Mouse (Mus musculus) ovary, postnatal 14 days (tissue): ENCODE data around the gene Nup188.

Experiments
- DNase-seq: peaks from one replicate; pipeline ENCODE4 v3.0.0; 2022; ENCODE audit warnings: low spot score

Nup188 gene

DNA sequence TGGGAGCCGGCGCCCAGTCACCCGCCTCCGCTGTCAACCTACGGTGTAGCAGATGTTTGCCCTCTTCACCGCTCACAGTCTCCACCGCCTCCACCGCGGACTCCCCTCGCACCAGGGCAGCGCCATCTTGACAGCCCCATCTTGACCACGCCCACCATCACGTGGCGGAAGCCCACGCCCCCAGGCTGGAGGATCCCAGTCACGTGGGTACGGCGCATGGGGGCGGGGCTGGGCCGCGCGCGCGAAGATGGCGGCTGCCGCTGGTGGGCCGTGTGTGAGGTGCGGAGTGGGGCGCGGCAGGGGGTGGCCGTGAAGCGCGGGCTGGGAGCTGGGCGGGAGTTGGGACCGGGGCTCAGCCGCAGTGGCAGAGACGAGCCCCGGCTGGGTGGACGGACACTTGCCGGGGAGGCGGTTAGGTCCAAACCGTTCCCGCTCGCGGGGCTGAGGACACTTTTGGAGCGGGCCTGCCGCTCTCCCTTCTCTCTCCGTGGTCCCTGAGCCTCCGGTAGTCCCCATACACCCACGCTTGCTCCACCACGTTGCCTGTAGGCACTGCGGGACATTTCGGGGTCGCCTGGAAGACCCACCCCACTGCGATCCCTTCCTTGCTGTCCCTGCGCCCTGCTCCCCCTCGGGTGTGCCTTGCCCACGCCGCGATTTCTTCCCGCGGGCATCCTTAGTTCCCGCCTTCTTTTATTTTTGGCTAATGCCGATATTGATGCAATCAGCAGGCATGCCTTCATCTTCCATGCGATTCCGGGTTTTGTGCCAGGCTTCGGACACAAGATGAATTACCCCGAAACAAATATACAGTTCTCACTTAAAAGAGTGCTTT is at the start of gene Nup188, which contains the start of gene Dolk:
Nup188 (plus strand) TSS at position 206 of the 835 bp plus-strand sequence.
Dolk (minus strand) TSS at position 143 of the 835 bp plus-strand sequence.
- peak; percentile 96 for DNase-seq

DNA sequence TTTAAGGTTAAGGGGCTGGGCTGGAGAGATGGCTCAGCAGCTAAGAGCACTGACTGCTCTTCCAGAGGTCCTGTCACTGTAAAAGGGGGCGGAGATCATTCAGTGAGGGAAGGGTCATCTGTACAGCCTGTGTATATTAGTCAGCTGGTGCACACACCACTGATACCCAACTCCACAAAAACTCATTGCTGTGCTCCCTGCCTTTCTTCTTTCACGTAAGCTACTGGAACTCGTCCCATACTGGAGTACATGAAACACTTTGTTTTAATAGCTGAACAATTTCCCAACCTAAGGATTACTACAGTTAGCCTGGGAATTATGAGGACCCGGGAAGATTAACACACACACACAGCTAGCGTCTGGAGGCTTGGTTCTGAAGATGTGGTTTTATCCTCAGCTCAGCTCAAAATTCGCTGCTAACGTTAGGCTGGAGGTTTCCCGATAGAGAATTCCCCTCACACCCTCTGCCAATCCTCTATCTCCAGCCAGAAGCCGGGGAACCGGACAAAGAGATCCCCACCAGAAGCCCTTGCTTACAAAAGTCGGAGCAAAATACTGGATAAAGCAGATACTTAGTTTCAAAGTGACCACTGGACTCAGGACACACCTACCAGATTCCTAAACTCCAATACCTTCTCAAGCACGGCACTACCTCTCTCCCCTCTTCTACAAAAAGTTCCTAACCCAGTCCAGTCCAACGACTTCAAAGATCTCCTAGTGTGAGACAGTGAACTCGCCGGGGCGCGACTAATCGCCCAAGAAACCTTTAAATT is 49.6 kb upstream of the Nup188 start:
- no peak for DNase-seq

DNA sequence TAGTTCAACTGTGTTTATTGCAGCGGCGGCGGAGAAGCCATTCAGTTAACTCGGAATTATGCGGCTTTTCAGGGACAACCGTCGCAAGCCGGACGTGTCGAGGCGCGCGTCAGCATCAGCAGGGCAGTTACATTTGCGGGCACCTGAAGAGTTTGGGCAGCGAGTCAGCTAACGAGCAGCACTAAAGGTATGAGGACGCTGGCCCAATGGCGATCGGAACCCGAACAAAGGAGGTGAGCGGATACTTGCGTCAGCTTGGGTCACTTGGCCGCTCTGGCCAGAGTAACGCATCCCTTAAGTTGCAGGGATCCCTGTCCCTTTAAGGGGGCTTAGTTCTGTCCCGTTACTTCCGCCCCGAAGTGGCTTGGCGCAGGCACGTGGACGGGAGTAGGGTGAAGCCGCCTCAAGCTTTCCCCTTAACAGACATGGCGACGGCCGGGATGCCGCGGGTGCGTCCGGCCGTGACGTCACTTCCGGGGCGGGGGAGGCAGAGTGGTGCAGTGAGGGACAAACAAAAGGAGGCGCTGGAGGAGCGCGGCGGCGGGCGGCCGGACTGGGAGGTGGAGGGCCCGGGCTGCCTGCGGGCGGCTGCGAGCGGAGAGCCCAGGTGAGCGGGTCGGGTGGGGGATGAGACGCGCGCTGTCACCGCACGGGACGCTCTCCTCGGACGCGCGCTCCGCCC is 48.9 kb upstream of the Nup188 start, which contains the start of gene Lrrc8a:
Lrrc8a (plus strand) TSS at position 517 of the 682 bp plus-strand sequence.
- peak; percentile 100 for DNase-seq

DNA sequence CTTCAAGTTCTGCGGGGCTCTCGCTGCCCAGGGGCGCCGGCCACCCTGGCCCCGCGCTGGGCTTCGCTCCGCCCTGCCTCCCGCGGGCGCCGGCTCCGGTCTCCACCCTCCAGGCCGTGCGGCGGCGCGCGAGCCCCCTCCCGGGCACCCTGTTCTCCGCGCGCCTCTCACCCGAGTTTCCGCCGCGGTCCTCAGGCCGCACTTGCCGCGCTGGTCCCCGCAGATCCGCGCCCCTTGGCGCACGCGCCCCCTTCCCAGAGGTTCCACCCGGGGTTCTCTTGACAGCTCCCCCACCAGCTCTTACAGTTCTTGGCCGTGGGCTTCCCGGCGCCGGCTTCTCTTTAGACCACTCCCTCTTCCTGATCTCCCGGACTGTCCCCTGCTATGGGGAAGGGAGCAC is 48.3 kb upstream of the Nup188 start:
- peak; percentile 54 for DNase-seq

DNA sequence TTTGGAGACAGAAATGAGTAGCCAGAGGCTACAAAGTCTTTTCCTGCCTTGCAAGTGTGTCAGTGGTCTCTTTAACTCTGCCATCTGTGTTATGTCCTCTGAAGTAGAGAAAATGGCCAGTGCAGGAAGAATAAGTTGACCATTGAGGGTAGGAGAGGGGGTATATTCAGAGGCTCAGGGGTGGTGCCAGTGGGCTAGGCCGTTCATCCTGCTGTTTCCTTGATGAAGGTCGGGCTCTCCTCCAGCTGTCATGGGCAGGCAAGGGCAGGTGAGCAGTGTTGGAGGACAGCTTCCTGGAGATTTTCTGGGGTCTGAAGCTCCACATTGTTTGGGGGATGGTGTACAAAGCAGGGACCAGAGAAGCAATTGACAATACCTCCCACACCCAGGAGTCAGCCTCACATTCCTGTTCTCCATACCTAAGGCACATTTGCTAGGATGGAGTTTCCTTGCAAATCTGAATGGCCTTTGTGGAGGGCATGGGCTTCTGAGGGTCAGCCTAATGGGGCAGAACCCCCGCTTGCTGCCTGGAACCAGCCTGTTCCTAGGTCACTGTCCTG is 47.2 kb upstream of the Nup188 start:
- no peak for DNase-seq

DNA sequence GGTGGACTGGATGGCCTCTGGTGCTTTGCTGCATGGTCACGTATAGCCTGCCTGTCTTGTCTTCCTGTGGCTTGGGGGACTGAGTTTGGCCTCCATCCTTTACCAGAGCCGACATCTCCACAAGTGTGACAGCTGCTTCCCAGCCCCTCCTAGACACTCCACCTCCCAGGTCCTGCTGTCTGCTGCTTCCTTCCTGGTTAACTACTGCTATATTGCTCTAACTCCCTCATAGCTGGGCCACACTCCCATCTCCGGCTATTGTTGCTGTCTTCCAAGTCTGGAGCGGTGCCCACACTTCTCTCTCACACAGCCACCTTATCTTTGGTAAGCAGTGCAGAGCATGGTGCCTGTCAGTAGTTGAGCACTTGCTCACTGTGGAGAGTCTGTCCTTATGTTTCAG is 46.4 kb upstream of the Nup188 start:
- DNase-seq = no peak

DNA sequence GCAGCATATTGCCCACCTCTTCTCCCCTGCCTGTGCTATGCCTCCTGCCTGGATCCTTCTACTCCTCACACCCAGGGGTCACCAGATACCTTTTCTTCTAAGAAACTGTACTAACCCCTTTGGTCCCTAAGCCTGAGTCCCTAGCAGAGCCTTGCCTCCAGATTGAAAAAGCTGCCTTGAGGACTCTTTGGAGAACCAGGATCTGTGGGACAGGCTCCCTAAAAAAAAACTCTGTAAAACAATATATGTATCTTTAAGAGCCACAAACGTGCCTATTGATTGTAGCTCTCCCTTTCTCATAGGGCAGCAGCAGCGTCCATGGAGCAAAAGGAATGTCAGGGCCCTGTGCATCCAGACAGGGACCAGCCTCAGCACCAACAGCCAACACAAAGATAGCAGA is 45.9 kb upstream of the Nup188 start, which contains the start of gene Gm28035:
Gm28035 (plus strand) TSS at position 301 of the 400 bp plus-strand sequence.
- no peak for DNase-seq

DNA sequence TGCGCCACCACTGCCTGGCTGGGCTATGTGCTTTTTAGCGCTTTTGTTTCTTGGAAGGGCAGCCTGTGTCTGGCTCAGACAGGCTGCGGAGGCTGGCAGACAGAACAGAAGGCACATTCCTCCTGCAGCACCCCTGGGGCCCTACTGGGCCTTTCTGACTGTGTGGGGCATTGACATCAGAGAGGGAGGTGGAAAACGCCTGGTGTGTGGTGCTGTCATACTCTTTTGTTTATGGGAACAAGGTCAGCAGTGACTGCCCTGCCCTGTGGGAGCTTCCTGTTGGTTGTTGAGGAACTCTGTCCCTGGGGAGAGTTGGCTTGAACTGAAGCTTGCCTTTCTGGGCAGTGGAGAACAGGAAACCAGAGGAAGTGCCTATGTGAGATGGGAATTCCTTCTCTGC is 43.7 kb upstream of the Nup188 start:
- no peak for DNase-seq

DNA sequence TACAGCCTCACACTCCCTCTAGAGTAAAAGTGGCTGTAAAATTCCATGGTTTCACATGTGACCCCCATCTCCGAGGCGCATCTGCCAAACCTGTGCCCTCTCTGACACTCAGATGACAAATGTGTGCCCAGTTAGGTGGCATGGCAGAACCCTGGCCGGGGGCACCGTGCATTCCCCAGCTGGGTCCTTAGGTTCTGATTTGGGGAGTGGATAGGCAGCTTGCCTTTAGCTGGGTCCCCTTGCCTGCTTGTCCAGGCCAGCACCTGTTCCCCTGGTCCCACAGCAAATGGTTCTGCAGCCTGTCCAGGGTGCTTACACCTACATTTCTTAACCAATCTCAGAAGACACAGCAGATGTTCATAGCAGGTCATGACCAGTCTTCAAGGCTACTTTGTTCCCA is 42.8 kb upstream of the Nup188 start:
- DNase-seq = no peak

DNA sequence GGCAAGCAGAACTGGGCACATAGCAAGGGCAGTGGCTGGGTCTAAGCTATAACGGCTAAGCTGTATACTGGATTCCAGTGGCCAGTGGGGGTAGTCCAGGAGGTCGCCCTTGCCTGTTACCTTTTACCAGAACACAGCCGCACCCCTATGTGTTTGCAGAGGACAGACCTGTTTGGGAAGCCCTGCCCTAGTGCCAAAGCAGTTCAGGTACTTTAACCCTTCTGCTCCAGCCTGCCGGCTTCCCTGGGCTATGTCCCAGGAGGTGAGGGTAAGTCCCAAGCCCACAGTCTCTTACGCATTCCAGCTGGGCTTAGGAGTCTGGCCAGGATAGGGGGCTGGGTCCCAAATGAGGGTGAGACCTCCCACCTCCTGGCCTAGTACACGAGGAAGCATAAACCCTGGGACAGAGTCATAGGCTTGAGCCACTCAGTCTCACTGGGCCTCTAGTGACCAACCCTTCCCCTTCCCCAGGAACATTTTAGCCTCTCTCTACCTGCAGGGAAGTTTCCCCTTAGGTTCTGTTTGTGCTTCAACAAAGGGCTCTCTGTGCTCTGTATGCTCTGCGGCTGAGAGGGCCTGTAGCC is 41.5 kb upstream of the Nup188 start:
- DNase-seq = no peak

DNA sequence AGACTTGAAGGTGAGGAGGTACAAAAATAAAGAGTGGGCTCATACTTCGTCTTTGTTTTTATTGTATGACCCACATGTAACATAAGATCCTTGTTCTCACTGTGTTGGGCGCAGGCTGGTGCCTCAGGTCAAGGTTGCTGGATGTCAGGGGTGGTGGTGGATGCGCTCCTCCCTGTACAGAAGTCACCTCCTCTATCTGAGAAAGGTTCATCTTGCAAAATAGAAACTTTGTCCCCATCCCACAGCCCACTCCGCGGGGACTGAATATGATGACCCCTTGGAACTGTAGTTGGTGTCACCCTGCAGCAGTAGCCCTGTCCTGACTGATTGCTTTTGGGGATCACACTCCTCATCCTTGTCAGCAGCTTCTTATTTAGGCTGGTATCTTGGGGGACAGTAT is 39.2 kb upstream of the Nup188 start:
- no peak for DNase-seq

DNA sequence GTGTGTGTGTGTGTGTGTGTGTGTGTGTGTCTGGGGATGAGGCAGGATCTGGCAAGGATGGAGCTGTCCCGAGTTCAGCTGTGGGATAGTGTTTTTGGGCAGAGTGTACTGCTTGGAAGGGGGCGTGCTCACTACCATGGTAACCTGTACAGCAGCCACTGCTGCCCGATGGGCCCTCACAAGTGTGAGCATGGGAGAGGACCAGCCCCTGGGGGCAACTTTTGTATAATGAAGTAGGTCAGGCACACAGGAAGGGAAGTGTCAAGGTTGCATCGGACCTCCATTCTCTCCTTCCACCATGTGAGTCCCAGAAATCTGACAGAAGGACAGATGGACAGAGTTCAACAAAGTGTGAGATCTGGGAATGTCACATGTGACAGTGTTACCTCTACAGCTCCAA is 38.5 kb upstream of the Nup188 start:
- DNase-seq = no peak

DNA sequence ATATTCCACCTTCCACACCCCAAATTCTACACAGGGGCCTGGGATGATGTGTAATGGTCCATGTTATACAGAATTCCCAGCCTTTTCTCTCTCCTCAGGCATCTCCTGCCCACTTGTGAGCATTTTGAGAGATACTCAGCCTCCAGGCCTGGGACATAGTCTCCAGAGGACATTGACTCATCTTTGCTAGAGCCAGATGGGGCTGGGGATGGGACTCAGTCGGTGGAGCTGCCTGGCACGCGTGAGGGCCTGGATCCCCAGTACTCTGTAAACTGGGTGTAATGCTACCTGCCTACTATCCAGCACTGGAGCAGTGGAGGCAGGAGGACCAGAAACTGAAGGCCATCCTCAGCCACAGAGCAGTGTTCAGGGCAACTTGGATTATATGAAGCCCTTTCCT is 37.0 kb upstream of the Nup188 start:
- no peak for DNase-seq

DNA sequence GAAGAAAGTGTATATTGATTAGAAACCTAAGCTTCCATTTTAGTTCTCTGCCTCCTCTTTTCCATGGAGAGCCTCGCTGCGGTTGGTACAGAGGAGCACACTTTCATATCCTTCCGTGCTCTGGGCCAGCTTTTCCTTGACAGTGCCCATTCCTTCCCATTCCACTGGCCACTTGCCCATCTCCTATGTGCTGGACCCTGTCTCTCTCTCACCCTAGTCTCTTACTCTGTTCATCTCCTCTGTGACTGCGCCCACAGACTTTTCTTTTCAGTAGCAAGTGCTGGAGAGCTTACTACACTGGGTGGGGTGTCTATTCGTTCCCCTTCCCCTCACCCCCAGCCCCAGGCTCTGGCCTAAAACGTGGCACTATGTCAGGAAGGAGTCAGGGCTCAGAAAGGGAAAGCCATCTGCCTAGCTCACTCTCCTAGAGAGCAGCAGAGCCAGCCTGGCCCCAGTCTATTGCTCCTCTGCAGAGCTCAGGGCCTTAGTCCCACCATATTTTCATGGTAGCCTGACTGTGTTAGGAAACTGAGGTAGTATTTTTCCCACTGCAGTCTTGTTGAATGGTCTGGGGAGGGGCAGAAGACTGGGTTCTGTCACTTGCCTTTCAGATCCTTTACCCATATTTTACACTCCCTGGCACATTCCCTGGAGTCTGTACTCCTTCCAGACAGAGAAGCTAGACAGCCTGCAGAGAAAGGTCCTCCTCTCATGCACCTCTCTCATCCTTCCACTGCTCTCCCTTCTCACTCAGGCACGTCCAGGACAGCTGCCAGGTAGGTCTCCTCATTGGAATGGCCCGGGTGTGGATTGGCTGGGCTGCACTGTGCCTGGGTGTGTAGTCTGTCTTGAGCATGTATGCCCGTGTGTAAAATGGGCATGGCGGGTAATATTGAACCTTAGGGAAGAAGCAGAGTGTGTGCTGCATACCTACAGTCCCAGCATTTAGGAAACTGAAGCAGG is 35.8 kb upstream of the Nup188 start:
- DNase-seq = no peak

DNA sequence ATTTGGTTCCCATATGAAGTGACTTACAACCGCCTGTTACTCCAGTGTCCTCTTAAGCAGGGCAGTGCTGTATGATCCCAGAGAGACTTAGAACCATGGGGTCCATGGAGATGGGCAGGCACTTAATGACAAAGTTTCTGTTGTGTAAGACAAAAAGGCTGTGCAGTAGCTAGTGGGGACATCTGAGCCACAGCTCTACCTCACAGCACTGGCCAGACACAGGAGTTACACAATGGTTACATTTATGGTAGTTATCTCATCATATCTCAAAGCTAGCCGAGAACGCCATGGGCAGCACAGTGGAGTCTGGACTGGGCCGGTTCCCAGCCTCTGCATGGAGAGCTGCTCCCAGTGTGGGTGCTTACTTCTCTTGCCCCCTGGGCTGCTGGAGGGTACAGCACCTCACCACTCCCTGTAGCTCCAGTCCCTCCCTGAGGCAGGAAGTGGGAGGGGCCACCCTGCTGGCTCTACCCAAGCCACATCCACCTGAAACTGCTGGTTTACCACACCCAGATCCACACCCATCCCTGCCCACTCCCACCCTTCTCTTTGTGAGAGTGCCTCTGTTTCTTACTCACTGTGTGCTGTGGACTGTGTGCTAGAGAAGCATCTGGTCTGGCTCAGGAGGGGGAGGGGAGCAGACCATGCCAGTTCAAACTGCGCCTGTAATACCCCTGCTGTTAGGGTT is 34.6 kb upstream of the Nup188 start:
- DNase-seq = no peak

DNA sequence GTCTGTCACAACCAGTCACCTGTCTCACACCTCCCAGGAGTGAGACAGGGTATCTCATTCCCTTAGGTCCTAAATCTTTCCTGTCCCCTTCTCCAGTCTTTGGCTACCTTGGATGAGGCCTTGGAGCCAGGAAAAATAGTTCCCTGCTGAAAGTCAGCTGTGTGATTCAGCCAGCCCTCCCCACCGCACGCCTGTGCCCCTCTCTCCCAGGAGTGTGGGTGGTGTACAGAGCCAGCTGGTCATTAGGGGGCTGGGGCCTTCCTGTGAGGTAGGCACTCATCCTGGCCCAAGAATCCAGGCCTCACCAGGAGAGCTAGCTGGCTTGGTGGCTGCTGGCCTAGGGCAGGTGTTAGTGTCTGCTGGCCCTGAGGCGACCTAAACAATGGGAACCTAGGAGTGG is 33.7 kb upstream of the Nup188 start:
- no peak for DNase-seq

DNA sequence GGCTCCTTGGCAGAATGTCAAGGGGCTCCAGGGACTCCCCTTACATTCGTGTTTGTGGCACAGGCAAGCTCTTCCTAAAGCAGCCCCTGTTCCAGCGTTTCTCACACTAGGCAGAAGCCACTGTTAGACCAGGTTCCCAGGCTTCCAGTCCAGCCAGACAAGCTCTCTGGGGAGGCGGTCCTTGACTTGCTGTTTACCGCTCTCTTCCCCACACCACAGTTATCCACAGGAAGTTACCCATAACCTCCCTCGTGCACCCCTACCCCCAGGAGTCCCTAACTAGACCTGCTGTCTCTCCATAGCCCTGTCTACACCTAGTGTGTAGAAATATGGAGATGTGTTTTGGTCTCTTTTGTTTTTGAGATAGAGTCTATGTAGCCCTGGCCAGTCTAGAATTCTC is 32.4 kb upstream of the Nup188 start:
- DNase-seq = no peak

DNA sequence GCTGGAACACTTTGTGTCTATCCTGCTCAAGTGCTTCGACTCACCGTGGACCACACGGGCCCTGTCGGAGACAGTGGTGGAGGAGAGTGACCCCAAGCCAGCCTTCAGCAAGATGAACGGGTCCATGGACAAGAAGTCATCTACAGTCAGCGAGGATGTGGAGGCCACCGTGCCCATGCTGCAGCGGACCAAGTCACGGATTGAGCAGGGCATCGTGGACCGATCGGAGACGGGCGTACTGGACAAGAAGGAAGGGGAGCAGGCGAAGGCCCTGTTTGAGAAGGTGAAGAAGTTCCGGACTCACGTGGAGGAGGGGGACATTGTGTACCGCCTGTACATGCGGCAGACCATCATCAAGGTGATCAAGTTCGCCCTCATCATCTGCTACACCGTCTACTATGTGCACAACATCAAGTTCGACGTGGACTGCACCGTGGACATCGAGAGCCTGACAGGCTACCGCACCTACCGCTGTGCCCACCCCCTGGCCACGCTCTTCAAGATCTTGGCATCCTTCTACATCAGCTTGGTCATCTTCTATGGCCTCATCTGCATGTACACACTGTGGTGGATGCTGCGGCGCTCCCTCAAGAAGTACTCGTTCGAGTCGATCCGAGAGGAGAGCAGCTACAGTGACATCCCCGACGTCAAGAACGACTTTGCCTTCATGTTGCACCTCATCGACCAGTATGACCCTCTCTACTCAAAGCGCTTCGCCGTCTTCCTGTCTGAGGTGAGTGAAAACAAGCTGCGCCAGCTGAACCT is 30.4 kb upstream of the Nup188 start:
- no peak for DNase-seq
